Mouse (Mus musculus): ENCODE measurements around the gene Apoa5. TPM values are rescaled to one million over a fixed set of nuclear protein-coding genes. Genes with fewer than 3 reads are reported as not detected.
A peak's percentile ranks its signal among the peaks of the same experiment; 100 is the strongest.
"Not testable (repeated sequence)": the region's sequence is repeated elsewhere in the genome, so short reads cannot be mapped to it uniquely, and the experiment has no call there.

Apoa5 gene
- polyA plus RNA-seq, 1 experiment from 2014 or later, result not detected

- Histone ChIP-seq H3K27ac (peak overlapping the region; percentile 6; the same call in 1 of the 2 replicates), H3K4me3 (no peak overlapping the region), H3K4me1 (peaks cover 28% of the 10 kb centered on the region), H3K27me3 (no peaks in the 10 kb centered on the region), H3K9ac (no peak overlapping the region), H3K9me3 (replicated peaks) (peaks cover 9% of the 10 kb centered on the region), H3K4me2 (peak overlapping the region; percentile 17), H3K36me3 (ENCODE audit: poor library complexity, severe bottlenecking) (no peaks in the 10 kb centered on the region)
- peak; percentile 68 for ATAC-seq
- 16% methylated on average over 8 of the region's 8 CpGs for WGBS
These were observed 48.5 kb downstream of the Apoa5 start for GRCm38 (mm10) chr9:46316909-46317308.

DNA sequence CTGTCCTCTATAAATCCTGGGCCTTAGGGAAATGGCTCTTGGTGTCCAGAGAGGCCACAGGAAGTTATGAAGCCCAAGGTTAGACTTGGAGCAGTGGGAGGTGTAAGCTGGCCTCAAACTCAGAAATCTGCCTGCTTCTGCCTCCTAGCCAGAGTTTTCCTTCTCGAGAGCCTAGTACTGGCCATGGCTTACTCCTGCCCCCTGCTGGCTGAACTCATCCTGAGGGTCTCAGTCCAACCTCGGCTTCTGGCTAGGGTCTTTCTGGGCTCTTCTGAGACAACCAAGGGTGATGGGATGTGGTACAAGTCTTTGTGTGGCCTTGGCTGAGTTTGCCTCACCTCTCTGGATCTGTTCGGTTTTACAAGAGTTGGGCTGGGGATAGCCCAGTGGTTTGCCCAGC lies 49.5 kb downstream of the Apoa5 start:
- H3K4me3 ChIP-seq, result no peak overlapping the region
- WGBS, result 93% methylated on average over 3 of the region's 3 CpGs

DNA sequence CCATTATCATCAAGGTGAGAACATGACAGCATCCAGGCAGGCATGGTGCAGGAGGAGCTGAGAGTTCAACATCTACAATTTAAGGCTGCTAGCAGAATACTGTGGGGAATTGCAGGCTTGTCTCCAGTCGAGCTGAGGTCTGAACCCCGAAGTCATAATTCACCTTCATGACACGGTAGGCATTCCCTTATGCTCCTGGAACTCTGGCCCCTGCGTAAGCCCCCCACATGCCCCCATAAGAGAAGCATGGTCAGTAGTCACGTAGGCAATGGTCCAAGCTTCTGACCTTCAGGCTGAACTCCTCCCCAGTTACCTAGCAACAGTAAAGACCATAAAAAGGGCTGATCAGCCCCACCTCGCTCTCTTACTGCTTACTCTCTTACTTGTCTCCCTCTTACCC lies 51.5 kb downstream of the Apoa5 start, which contains the start of gene 4931429L15Rik:
4931429L15Rik (minus strand) TSS at position 101 of the 400 bp plus-strand sequence.
- H3K36me3 ChIP-seq (ENCODE audit: poor library complexity, severe bottlenecking); H3K27me3 ChIP-seq; H3K4me3 ChIP-seq; ATAC-seq; H3K4me2 ChIP-seq; H3K27ac ChIP-seq; H3K9ac ChIP-seq; H3K9me3 ChIP-seq (replicated peaks): not testable (repeated sequence)
- H3K4me1 ChIP-seq, result peaks cover 29% of the 10 kb centered on the region
- 88% methylated on average over 6 of the region's 6 CpGs for WGBS

More for the DNA sequence above, 49.5 kb downstream of the Apoa5 start:
- no peaks in the 10 kb centered on the region for H3K27me3 ChIP-seq
- peaks cover 9% of the 10 kb centered on the region for H3K9me3 ChIP-seq (replicated peaks)
- H3K9ac ChIP-seq, result no peak overlapping the region
- H3K27ac ChIP-seq, result no peak overlapping the region
- H3K4me1 ChIP-seq, result peaks cover 36% of the 10 kb centered on the region
- ATAC-seq, result no peak
- H3K36me3 ChIP-seq (ENCODE audit: poor library complexity, severe bottlenecking), result no peaks in the 10 kb centered on the region
- no peak overlapping the region for H3K4me2 ChIP-seq

DNA sequence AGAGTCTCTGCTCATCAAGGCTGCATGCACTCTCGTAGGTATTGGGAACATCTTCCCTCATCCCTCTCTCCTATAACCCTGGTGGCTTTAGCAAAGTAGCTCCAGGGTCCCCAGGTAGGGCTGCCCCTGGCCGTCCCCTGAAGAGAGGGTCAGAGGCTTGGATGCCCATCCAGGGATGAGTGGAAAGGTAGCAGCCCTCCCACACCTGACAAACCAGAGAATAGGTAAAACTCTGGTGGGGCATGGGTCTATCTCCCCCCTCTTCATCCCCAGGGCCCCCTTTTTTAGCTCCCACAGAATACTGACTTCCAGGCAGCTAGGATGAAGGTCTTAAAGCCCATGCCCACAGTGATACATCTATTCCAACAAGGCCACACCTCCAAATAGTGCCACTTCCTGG lies 52.0 kb downstream of the Apoa5 start:
- no peak overlapping the region for H3K9ac ChIP-seq
- H3K27me3 ChIP-seq, result no peaks in the 10 kb centered on the region
- no peak overlapping the region for H3K27ac ChIP-seq
- ATAC-seq, result no peak
- H3K4me3 ChIP-seq, result no peak overlapping the region
- no peak overlapping the region for H3K4me2 ChIP-seq
- 89% methylated on average over 2 of the region's 2 CpGs for WGBS
- H3K9me3 ChIP-seq (replicated peaks), result peaks cover 9% of the 10 kb centered on the region
- H3K36me3 ChIP-seq (ENCODE audit: poor library complexity, severe bottlenecking), result no peaks in the 10 kb centered on the region
- peaks cover 27% of the 10 kb centered on the region for H3K4me1 ChIP-seq

Other genes with a start within 250 kb of the Apoa5 start
- gene Apoa1, start 40.1 kb upstream of the Apoa5 start, polyA plus RNA-seq (2015; fragmentation: Nextera tagmentation; extraction: Ambion mirVana), result 1.2 and 5.4 TPM in 2 replicates
- not detected in 2 replicates for gene Apoc3, start 33.0 kb upstream of the Apoa5 start, polyA plus RNA-seq (2015; fragmentation: Nextera tagmentation; extraction: Ambion mirVana)
- gene Apoa4, start 27.9 kb upstream of the Apoa5 start, polyA plus RNA-seq (2015; fragmentation: Nextera tagmentation; extraction: Ambion mirVana), result 1.1 TPM in 1 of 2 replicates, not detected in the other
- gene Zpr1, start 4.4 kb downstream of the Apoa5 start, polyA plus RNA-seq (2015; fragmentation: Nextera tagmentation; extraction: Ambion mirVana), result 60.7 and 65.2 TPM in 2 replicates
- 19.0 and 21.9 TPM in 2 replicates for gene Bud13, start 14.4 kb downstream of the Apoa5 start, polyA plus RNA-seq (2015; fragmentation: Nextera tagmentation; extraction: Ambion mirVana)
- gene 4931429L15Rik, start 51.4 kb downstream of the Apoa5 start, polyA plus RNA-seq (2015; fragmentation: Nextera tagmentation; extraction: Ambion mirVana), result not detected in 2 replicates